Mouse (Mus musculus): ENCODE measurements around the gene Aff1. TPM values are rescaled to one million over a fixed set of nuclear protein-coding genes. Genes with fewer than 3 reads are reported as not detected.
A peak's percentile ranks its signal among the peaks of the same experiment; 100 is the strongest.

The Aff1 gene
- polyA plus RNA-seq, 2 experiments: 7.0 to 17.1 TPM

GRCm38 (mm10) chr5:103780266-103780665 lies 88.1 kb downstream of the Aff1 start:
- peaks cover 17 to 44% of the 10 kb centered on the region in 2 experiments for H3K4me1 ChIP-seq (replicated peaks; ENCODE audit: control insufficient read depth in 2 of 2, insufficient read depth in 2 of 2, low read length in 1 of 2)
- H3K4me3 ChIP-seq (ENCODE audit: insufficient read depth in 1 of 2, low read depth in 2 of 2, low read length in 2 of 2): no peak overlapping the region

GRCm38 (mm10) chr5:103780836-103781235 lies 88.7 kb downstream of the Aff1 start:
- Histone ChIP-seq H3K9me3 (ENCODE audit: control insufficient read depth, low read length) (no peaks in the 10 kb centered on the region), H3K4me3 (ENCODE audit: insufficient read depth in 1 of 2, low read depth in 2 of 2, low read length in 2 of 2) (no peak overlapping the region), H3K36me3 (replicated peaks; ENCODE audit: control insufficient read depth, insufficient read depth, low read depth) (peaks cover 29% of the 10 kb centered on the region), H3K4me2 (ENCODE audit: low read depth) (no peak overlapping the region), H3K9ac (replicated peaks) (no peak overlapping the region), H3K27me3 (ENCODE audit: control insufficient read depth, insufficient read depth, low read length) (no peaks in the 10 kb centered on the region), H3K27ac (no peak overlapping the region), H3K4me1 (replicated peaks; ENCODE audit: control insufficient read depth in 2 of 2, insufficient read depth in 2 of 2, low read length in 1 of 2) (peaks cover 17 to 38% of the 10 kb centered on the region in 2 experiments)
- no peak for TF ChIP-seq EP300 (IDR thresholded peaks at IDR 0.05; ENCODE audit: low read depth)
- no peak for DNase-seq (ENCODE audit: low read depth in 3 of 3, low spot score in 3 of 3)
- no peak for ATAC-seq (ENCODE audit: insufficient read depth)
- 86% methylated on average over 6 of the region's 6 CpGs for WGBS (ENCODE audit: insufficient replicate concordance)

More at GRCm38 (mm10) chr5:103780266-103780665, 88.1 kb downstream of the Aff1 start:
- peaks cover 24% of the 10 kb centered on the region for H3K36me3 ChIP-seq (replicated peaks; ENCODE audit: control insufficient read depth, insufficient read depth, low read depth)
- no peak for DNase-seq (ENCODE audit: low read depth in 3 of 3, low spot score in 3 of 3)
- H3K4me2 ChIP-seq (ENCODE audit: low read depth): no peak overlapping the region
- ATAC-seq (ENCODE audit: insufficient read depth): 0 out of 2 replicates have a peak, but pooled peaks have one; percentile 24
- no peaks in the 10 kb centered on the region for H3K27me3 ChIP-seq (ENCODE audit: control insufficient read depth, insufficient read depth, low read length)
- no peaks in the 10 kb centered on the region for H3K9me3 ChIP-seq (ENCODE audit: control insufficient read depth, low read length)
- H3K9ac ChIP-seq (replicated peaks): no peak overlapping the region
- WGBS (ENCODE audit: insufficient replicate concordance): 56% methylated on average over 6 of the region's 6 CpGs
- H3K27ac ChIP-seq: no peak overlapping the region
- no peak for TF ChIP-seq CTCF (IDR thresholded peaks at IDR 0.05; ENCODE audit: low read depth)
- TF ChIP-seq EP300 (IDR thresholded peaks at IDR 0.05; ENCODE audit: low read depth): no peak

GRCm38 (mm10) chr5:103783086-103783668 lies 91.0 kb downstream of the Aff1 start:
- TF ChIP-seq EP300 (IDR thresholded peaks at IDR 0.05; ENCODE audit: low read depth): no peak
- TF ChIP-seq CTCF (IDR thresholded peaks at IDR 0.05; ENCODE audit: low read depth): no peak
- Histone ChIP-seq H3K9ac (replicated peaks) (no peak overlapping the region), H3K4me1 (replicated peaks; ENCODE audit: control insufficient read depth in 2 of 2, insufficient read depth in 2 of 2, low read length in 1 of 2) (peaks cover 5 to 29% of the 10 kb centered on the region in 2 experiments), H3K4me2 (ENCODE audit: low read depth) (no peak overlapping the region), H3K27ac (no peak overlapping the region), H3K36me3 (replicated peaks; ENCODE audit: control insufficient read depth, insufficient read depth, low read depth) (peaks cover 49% of the 10 kb centered on the region), H3K27me3 (ENCODE audit: control insufficient read depth, insufficient read depth, low read length) (no peaks in the 10 kb centered on the region), H3K9me3 (ENCODE audit: control insufficient read depth, low read length) (no peaks in the 10 kb centered on the region), H3K4me3 (ENCODE audit: insufficient read depth in 1 of 2, low read depth in 2 of 2, low read length in 2 of 2) (no peak overlapping the region)
- ATAC-seq (ENCODE audit: insufficient read depth) (no peak), DNase-seq (ENCODE audit: low read depth in 3 of 3, low spot score in 3 of 3) (no peak)
- WGBS (ENCODE audit: insufficient replicate concordance): 84% methylated on average over 11 of the region's 11 CpGs

- ATAC-seq (ENCODE audit: insufficient read depth) (no peak), DNase-seq (ENCODE audit: low read depth in 3 of 3, low spot score in 3 of 3) (no peak)
- TF ChIP-seq CTCF (IDR thresholded peaks at IDR 0.05; ENCODE audit: low read depth) (no peak), EP300 (IDR thresholded peaks at IDR 0.05; ENCODE audit: low read depth) (no peak)
- 81% methylated on average over 10 of the region's 10 CpGs for WGBS (ENCODE audit: insufficient replicate concordance)
- Histone ChIP-seq H3K27me3 (ENCODE audit: control insufficient read depth, insufficient read depth, low read length) (no peaks in the 10 kb centered on the region), H3K27ac (no peak overlapping the region), H3K4me3 (ENCODE audit: insufficient read depth in 1 of 2, low read depth in 2 of 2, low read length in 2 of 2) (no peak overlapping the region), H3K4me2 (ENCODE audit: low read depth) (no peak overlapping the region), H3K4me1 (replicated peaks; ENCODE audit: control insufficient read depth in 2 of 2, insufficient read depth in 2 of 2, low read length in 1 of 2) (peaks cover 0 to 4% of the 10 kb centered on the region in 2 experiments; a peak in 2 of 4 replicates), H3K9ac (replicated peaks) (no peak overlapping the region), H3K9me3 (ENCODE audit: control insufficient read depth, low read length) (no peaks in the 10 kb centered on the region), H3K36me3 (replicated peaks; ENCODE audit: control insufficient read depth, insufficient read depth, low read depth) (peaks cover 66% of the 10 kb centered on the region)
Observed at GRCm38 (mm10) chr5:103786096-103786495, 93.9 kb downstream of the Aff1 start.

- ATAC-seq (ENCODE audit: insufficient read depth): no peak
- H3K36me3 ChIP-seq (replicated peaks; ENCODE audit: control insufficient read depth, insufficient read depth, low read depth): peaks cover 82% of the 10 kb centered on the region
- WGBS (ENCODE audit: insufficient replicate concordance): 62% methylated on average over 6 of the region's 6 CpGs
Observed at GRCm38 (mm10) chr5:103788476-103788875, 96.3 kb downstream of the Aff1 start.

More at GRCm38 (mm10) chr5:103788476-103788875, 96.3 kb downstream of the Aff1 start:
- Histone ChIP-seq H3K4me3 (ENCODE audit: insufficient read depth in 1 of 2, low read depth in 2 of 2, low read length in 2 of 2) (no peak overlapping the region), H3K27me3 (ENCODE audit: control insufficient read depth, insufficient read depth, low read length) (no peaks in the 10 kb centered on the region), H3K9me3 (ENCODE audit: control insufficient read depth, low read length) (no peaks in the 10 kb centered on the region), H3K4me1 (replicated peaks; ENCODE audit: control insufficient read depth in 2 of 2, insufficient read depth in 2 of 2, low read length in 1 of 2) (peaks cover 0 to 2% of the 10 kb centered on the region in 2 experiments; a peak in 1 of 4 replicates), H3K27ac (no peak overlapping the region), H3K9ac (replicated peaks) (no peak overlapping the region), H3K4me2 (ENCODE audit: low read depth) (no peak overlapping the region)
- no peak for TF ChIP-seq CTCF (IDR thresholded peaks at IDR 0.05; ENCODE audit: low read depth)
- no peak for TF ChIP-seq EP300 (IDR thresholded peaks at IDR 0.05; ENCODE audit: low read depth)
- no peak for DNase-seq (ENCODE audit: low read depth in 3 of 3, low spot score in 3 of 3)

All from liver, embryonic 14.5 days (tissue).